Mouse (Mus musculus) ES-Bruce4 (cell line): ENCODE data around the gene Tctex1d2.

Experiments used
- CTCF ChIP-seq: IDR thresholded peaks from one replicate; pipeline ENCODE4 v1.8.1; 2011; ENCODE audit warnings: low read depth, low read length
- EP300 ChIP-seq: IDR thresholded peaks from 2 replicates; pipeline ENCODE4 v1.6.1; 2011; ENCODE audit warnings: low read depth, low read length; ENCODE audit not compliant: insufficient read depth
- POLR2A ChIP-seq: IDR thresholded peaks from one replicate; pipeline ENCODE4 v1.8.1; 2011; ENCODE audit warnings: low read length; ENCODE audit not compliant: insufficient read depth

DNA sequence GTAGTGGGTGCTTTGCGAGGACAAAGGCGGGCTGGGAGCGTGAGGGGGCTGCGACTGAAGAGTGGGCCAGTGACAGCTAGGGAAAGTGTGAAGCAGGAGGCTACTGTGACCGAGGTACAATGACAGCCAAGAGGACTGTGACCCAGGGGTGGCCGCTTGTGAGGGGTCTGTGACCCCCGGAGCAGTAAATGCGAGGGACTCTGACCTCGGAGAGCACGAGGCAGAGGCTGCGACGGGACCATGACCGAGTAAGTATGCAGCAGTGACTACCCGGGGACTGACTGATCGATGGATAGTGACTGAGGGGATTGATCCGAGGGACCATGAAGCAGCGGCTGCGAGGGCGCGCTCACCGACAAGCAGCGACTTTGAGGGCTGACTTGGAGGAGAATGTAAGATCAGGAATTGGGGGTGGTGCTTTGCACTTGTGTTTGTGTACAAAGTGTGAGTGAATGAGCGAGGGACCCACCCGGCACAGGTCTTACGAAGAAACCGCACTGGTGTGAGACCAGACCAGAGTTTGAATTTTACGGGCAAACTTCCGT lies 11.6 kb downstream of the Tctex1d2 start:
- TF ChIP-seq POLR2A (no peak), CTCF (no peak), EP300 (no peak)
